Mouse (Mus musculus): ENCODE measurements at regions not wholly inside any gene's neighbourhood (a gene's known extent, or its start where the extent isn't known, plus 50 kb on each side); places are given as distances from the start of the nearest gene placed in this dataset.

GRCm38 (mm10) chr6:51077769-51078096 lies 354.7 kb upstream of the Nfe2l3 start:
- Histone ChIP-seq H3K9me3 (no peaks in the 10 kb centered on the region), H3K4me3 (no peak overlapping the region), H3K36me3 (replicated peaks) (no peaks in the 10 kb centered on the region), H3K27ac (peak overlapping the region; percentile 89), H3K27me3 (ENCODE audit: poor library complexity, severe bottlenecking) (0 out of 2 replicates have a peak, but pooled peaks cover 11% of the 10 kb centered on the region), H3K4me1 (peaks cover 53% of the 10 kb centered on the region)
- 63% methylated on average over 6 of the region's 6 CpGs for WGBS
- no peak for DNase-seq (ENCODE audit: extremely low spot score, low spot score)

GRCm38 (mm10) chr6:51078353-51078966 lies 354.0 kb upstream of the Nfe2l3 start:
- WGBS = 80% methylated on average over 11 of the region's 11 CpGs
- peak overlapping the region; percentile 89 for H3K27ac ChIP-seq
- DNase-seq (ENCODE audit: extremely low spot score, low spot score) = no peak
- H3K27me3 ChIP-seq (ENCODE audit: poor library complexity, severe bottlenecking) = peaks cover 16% of the 10 kb centered on the region; the same call in 1 of the 2 replicates
- no peaks in the 10 kb centered on the region for H3K9me3 ChIP-seq
- H3K36me3 ChIP-seq (replicated peaks) = no peaks in the 10 kb centered on the region
- H3K4me1 ChIP-seq = peaks cover 56% of the 10 kb centered on the region
- no peak overlapping the region for H3K4me3 ChIP-seq

DNA sequence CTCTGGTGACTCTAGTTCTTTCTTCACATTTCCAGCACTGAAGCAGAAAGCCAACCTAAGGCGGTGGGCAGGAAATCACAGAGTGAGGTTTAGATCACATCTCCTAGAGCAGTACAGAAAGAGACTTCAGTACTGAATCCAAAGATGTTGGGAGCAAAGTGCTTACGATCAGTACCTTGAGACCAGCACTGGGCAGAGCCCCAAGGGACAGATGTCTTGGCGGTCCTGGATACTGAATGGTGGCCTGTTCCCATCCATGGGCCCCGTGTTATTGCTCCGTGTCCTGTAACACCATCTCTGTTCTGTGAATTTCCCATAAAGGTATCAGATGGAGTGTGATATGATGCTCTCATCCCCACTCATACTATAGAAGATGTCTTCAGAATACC lies 353.5 kb upstream of the Nfe2l3 start:
- Histone ChIP-seq H3K9me3 (no peaks in the 10 kb centered on the region), H3K4me1 (peaks cover 57% of the 10 kb centered on the region), H3K4me3 (no peak overlapping the region), H3K27me3 (ENCODE audit: poor library complexity, severe bottlenecking) (peaks cover 19% of the 10 kb centered on the region), H3K36me3 (replicated peaks) (no peaks in the 10 kb centered on the region), H3K27ac (peak overlapping the region; percentile 89)
- no peak for DNase-seq (ENCODE audit: extremely low spot score, low spot score)
- 92% methylated on average over 5 of the region's 5 CpGs for WGBS

DNA sequence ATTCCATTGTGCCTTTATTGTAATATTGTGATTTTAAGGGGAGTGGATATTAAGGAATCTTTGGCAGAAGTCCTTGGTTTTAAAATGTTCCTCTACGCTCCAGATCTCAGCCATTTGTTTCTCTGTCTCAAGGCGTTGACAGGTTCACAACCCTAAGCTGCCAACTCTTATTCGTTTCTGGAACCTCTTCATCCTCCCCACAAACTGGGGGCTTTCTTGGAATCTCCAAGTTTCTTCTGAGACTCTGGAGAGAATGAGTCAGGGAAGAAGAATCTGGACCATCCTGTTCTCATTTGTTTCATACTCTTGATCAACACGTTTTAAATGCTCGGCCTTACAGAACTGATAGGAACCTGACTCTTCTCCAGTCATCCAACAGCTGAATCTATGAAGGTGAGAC lies 351.4 kb upstream of the Nfe2l3 start:
- Histone ChIP-seq H3K27me3 (ENCODE audit: poor library complexity, severe bottlenecking) (peaks cover 21% of the 10 kb centered on the region), H3K9me3 (no peaks in the 10 kb centered on the region), H3K27ac (0 out of 2 replicates have a peak overlapping the region, but pooled peaks have one; percentile 48), H3K4me3 (no peak overlapping the region), H3K4me1 (peaks cover 59% of the 10 kb centered on the region), H3K36me3 (replicated peaks) (no peaks in the 10 kb centered on the region)
- 93% methylated on average over 5 of the region's 5 CpGs for WGBS
- DNase-seq (ENCODE audit: extremely low spot score, low spot score) = no peak

GRCm38 (mm10) chr6:51084656-51085055 lies 347.8 kb upstream of the Nfe2l3 start:
- 73% methylated on average over 9 of the region's 9 CpGs for WGBS
- H3K36me3 ChIP-seq (replicated peaks) = no peaks in the 10 kb centered on the region
- peaks cover 28% of the 10 kb centered on the region for H3K4me1 ChIP-seq
- peak overlapping the region; percentile 12 for H3K27ac ChIP-seq
- peaks cover 17% of the 10 kb centered on the region for H3K27me3 ChIP-seq (ENCODE audit: poor library complexity, severe bottlenecking)
- H3K9me3 ChIP-seq = no peaks in the 10 kb centered on the region
- no peak for DNase-seq (ENCODE audit: extremely low spot score, low spot score)
- H3K4me3 ChIP-seq = no peak overlapping the region

- peaks cover 28% of the 10 kb centered on the region for H3K4me1 ChIP-seq
- H3K27me3 ChIP-seq (ENCODE audit: poor library complexity, severe bottlenecking) = peaks cover 17% of the 10 kb centered on the region
- no peak for DNase-seq (ENCODE audit: extremely low spot score, low spot score)
- H3K4me3 ChIP-seq = no peak overlapping the region
- 64% methylated on average over 2 of the region's 2 CpGs for WGBS
- no peaks in the 10 kb centered on the region for H3K9me3 ChIP-seq
- H3K27ac ChIP-seq = peak overlapping the region; percentile 12; the same call in 1 of the 2 replicates
- H3K36me3 ChIP-seq (replicated peaks) = no peaks in the 10 kb centered on the region
Measured at GRCm38 (mm10) chr6:51085547-51085946, 346.9 kb upstream of the Nfe2l3 start.

DNA sequence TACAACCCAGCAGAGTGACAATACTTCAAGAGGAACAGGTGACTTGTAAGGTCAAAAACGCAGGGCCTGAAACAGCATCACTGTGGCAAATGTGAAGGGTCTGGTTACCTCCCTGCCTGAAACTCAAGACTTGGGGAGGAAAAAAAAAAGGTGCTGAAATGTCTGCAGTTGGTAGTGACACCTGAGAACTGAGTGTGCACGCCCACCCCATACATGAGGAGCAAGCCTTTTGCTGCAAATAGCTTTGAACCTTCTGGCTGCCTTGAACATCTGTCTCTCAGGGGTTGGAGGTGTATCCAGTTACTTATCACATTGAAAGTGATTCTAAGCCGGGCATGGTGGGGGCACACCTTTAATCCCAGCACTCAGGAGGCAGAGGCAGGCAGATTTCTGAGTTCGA lies 346.1 kb upstream of the Nfe2l3 start:
- no peaks in the 10 kb centered on the region for H3K9me3 ChIP-seq
- H3K36me3 ChIP-seq (replicated peaks) = no peaks in the 10 kb centered on the region
- WGBS = 87% methylated on average over 4 of the region's 4 CpGs
- peaks cover 17% of the 10 kb centered on the region for H3K27me3 ChIP-seq (ENCODE audit: poor library complexity, severe bottlenecking)
- H3K4me3 ChIP-seq = no peak overlapping the region
- no peak overlapping the region for H3K27ac ChIP-seq
- peaks cover 28% of the 10 kb centered on the region for H3K4me1 ChIP-seq
- DNase-seq (ENCODE audit: extremely low spot score, low spot score) = no peak

DNA sequence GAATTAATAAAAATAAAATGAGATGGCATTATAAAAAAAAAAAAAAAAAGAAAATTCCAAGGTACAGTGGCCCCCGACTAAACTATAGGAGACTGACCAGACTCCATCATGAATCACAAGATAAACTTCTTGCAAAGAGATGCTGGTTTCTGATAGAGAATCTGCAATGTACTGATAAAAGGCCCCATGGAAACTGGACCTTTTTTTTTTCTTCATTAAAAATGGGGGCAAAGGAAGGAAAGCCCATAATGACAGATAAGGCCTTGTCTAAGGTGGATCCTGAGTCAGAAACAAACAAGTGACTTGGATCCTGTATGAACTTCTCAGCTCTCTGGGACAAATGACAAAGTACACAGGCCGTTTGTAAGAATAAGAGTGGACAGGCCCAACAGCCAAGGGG lies 344.7 kb upstream of the Nfe2l3 start:
- Histone ChIP-seq H3K27ac (no peak overlapping the region), H3K36me3 (replicated peaks) (no peaks in the 10 kb centered on the region), H3K27me3 (ENCODE audit: poor library complexity, severe bottlenecking) (peaks cover 17% of the 10 kb centered on the region), H3K4me1 (peaks cover 27% of the 10 kb centered on the region), H3K4me3 (no peak overlapping the region), H3K9me3 (no peaks in the 10 kb centered on the region)
- 87% methylated on average over 2 of the region's 2 CpGs for WGBS
- DNase-seq (ENCODE audit: extremely low spot score, low spot score) = no peak

DNA sequence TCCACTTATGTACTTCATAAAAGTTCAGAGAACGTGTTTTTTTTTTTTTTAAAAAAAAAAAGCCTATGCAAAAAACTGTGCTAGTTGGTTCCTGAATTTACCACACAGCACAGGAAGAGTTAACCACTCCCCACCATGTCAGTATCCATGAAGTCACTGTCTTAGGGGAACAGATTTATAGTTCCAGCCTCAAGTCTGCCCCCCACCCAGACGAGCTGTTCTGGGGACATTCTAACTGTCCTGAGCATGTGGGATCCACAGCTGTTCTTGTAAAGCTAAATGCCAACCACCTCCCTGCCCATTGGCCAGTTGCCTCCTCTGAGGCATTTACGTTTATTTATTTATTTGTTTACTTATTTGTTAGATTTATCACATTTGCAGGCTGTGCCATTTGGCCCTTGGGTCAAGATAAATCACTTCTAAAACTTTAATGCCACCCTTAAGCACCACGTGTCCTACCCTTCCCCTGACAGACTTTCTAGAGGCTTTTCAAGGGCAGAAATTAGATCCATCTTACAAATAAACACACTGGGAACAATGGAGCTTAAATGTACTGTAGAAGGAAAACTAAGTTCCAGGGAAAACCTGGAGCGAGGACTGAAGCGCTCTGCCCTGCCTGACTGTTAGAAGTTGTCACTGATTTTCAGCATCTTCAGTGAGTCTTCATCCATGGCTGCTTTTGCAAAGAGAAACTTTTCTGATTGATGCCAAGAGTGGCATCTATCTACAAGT lies 343.7 kb upstream of the Nfe2l3 start:
- peaks cover 20% of the 10 kb centered on the region for H3K4me1 ChIP-seq
- DNase-seq (ENCODE audit: extremely low spot score, low spot score) = no peak
- H3K4me3 ChIP-seq = no peak overlapping the region
- no peaks in the 10 kb centered on the region for H3K36me3 ChIP-seq (replicated peaks)
- no peak overlapping the region for H3K27ac ChIP-seq
- H3K27me3 ChIP-seq (ENCODE audit: poor library complexity, severe bottlenecking) = peaks cover 10% of the 10 kb centered on the region
- WGBS = 70% methylated on average over 6 of the region's 6 CpGs
- H3K9me3 ChIP-seq = no peaks in the 10 kb centered on the region

DNA sequence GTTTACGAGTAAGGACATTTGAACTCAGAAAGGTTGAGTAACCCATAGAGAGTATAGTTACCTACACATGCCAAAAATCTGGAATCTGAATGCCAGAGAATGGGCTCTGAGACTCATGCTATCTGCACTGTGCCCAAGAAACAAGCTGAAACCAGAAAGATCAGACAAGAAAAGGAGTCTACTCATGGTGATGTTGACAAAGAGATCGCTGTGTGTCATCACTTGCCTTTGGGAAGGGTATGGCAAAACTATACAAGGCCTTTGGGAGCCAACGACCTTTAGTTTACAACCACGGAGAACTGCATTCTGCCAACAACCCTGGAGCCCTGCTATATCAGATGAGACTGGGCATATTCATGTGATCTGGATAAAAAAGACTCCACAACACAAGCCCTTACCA lies 339.3 kb upstream of the Nfe2l3 start:
- Histone ChIP-seq H3K36me3 (replicated peaks) (no peaks in the 10 kb centered on the region), H3K27me3 (ENCODE audit: poor library complexity, severe bottlenecking) (no peaks in the 10 kb centered on the region), H3K4me1 (0 out of 2 replicates have a peak, but pooled peaks cover 9% of the 10 kb centered on the region), H3K27ac (no peak overlapping the region), H3K9me3 (no peaks in the 10 kb centered on the region), H3K4me3 (no peak overlapping the region)
- no peak for DNase-seq (ENCODE audit: extremely low spot score, low spot score)
- 92% methylated on average over 4 of the region's 4 CpGs for WGBS

- no peaks in the 10 kb centered on the region for H3K36me3 ChIP-seq (replicated peaks)
- H3K9me3 ChIP-seq = no peaks in the 10 kb centered on the region
- H3K27me3 ChIP-seq (ENCODE audit: poor library complexity, severe bottlenecking) = no peaks in the 10 kb centered on the region
- H3K27ac ChIP-seq = no peak overlapping the region
- WGBS = 87% methylated on average over 10 of the region's 10 CpGs
- no peak for DNase-seq (ENCODE audit: extremely low spot score, low spot score)
- H3K4me3 ChIP-seq = no peak overlapping the region
- 0 out of 2 replicates have a peak, but pooled peaks cover 9% of the 10 kb centered on the region for H3K4me1 ChIP-seq
Measured at GRCm38 (mm10) chr6:51094304-51094703, 338.2 kb upstream of the Nfe2l3 start.

DNA sequence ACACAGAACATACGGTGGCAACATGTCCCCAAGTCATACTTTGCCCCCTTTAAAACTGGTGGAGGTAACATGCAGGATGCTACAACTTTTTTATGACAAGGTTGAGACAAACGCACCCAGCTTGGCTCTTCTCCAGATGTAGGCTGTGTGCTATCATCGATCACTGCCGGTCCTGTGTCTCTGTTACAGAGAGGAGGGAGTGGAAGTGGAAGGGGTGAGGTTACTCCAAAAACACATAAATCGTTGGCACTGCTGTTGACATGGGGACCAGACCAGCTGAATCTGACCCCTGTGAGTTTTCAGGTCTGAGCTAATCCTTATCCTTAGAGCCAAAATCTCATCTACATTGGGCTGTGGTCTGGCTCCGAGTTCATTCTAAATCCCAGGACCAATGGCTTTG lies 335.0 kb upstream of the Nfe2l3 start:
- H3K27ac ChIP-seq = no peak overlapping the region
- no peak overlapping the region for H3K4me3 ChIP-seq
- no peaks in the 10 kb centered on the region for H3K9me3 ChIP-seq

GRCm38 (mm10) chr6:51100341-51100740 lies 332.1 kb upstream of the Nfe2l3 start:
- WGBS = 86% methylated on average over 4 of the region's 4 CpGs
- no peaks in the 10 kb centered on the region for H3K9me3 ChIP-seq
- DNase-seq (ENCODE audit: extremely low spot score, low spot score) = no peak
- H3K4me1 ChIP-seq = peaks cover 2% of the 10 kb centered on the region; the same call in 1 of the 2 replicates
- H3K27me3 ChIP-seq (ENCODE audit: poor library complexity, severe bottlenecking) = no peaks in the 10 kb centered on the region
- H3K27ac ChIP-seq = no peak overlapping the region
- no peak overlapping the region for H3K4me3 ChIP-seq
- H3K36me3 ChIP-seq (replicated peaks) = no peaks in the 10 kb centered on the region

More for the DNA sequence above, 335.0 kb upstream of the Nfe2l3 start:
- Histone ChIP-seq H3K4me1 (0 out of 2 replicates have a peak, but pooled peaks cover 9% of the 10 kb centered on the region), H3K27me3 (ENCODE audit: poor library complexity, severe bottlenecking) (no peaks in the 10 kb centered on the region), H3K36me3 (replicated peaks) (no peaks in the 10 kb centered on the region)
- DNase-seq (ENCODE audit: extremely low spot score, low spot score) = no peak
- 89% methylated on average over 6 of the region's 6 CpGs for WGBS

Measured in forebrain, embryonic 10.5 days (tissue).